ENCODE assay signal across 8 mouse cellular contexts in genomic region chr1:91800348-91800747, GRCm38 (mm10). TPM values are rescaled to one million over a fixed set of nuclear protein-coding genes. Genes with fewer than 3 reads are reported as not detected.
DNase-seq lines count a peak whose midpoint lies in the region; ATAC-seq and TF ChIP-seq lines count a peak whose summit lies in the region.

No protein-coding gene starts in this region.

- peak overlapping the region; percentile 93 for H3K4me2 ChIP-seq in kidney, embryonic 16.5 days (replicated peaks; ENCODE audit: low read depth, low read length)
- peak overlapping the region; percentile 71 for H3K4me2 ChIP-seq in intestine, postnatal 0 days (replicated peaks; ENCODE audit: low read depth)
- H3K4me2 ChIP-seq in neural tube, embryonic 14.5 days (ENCODE audit: low read depth, low read length) = peak overlapping the region; percentile 76; the same call in 1 of the 2 replicates

- no peak for DNase-seq in kidney, adult 8-10 months
- DNase-seq in embryo, embryonic 9.5 days (ENCODE audit: extremely low spot score) = peak; percentile 43
- no peak for DNase-seq in urinary bladder, postnatal 10 days (ENCODE audit: low spot score)
- no peak for DNase-seq in right cerebral cortex, adult 18-20 months
- DNase-seq in lung, postnatal 25 days (ENCODE audit: low spot score) = no peak

- no peak for ATAC-seq in kidney, embryonic 16.5 days (ENCODE audit: low FRiP score, low TSS enrichment)
- ATAC-seq in intestine, postnatal 0 days = no peak
- no peak for ATAC-seq in neural tube, embryonic 14.5 days (ENCODE audit: low read depth)

- H3K9ac ChIP-seq in kidney, embryonic 16.5 days (replicated peaks; ENCODE audit: low read length) = no peak overlapping the region
- no peak overlapping the region for H3K9ac ChIP-seq in intestine, postnatal 0 days (ENCODE audit: low read depth, low read length)
- no peak overlapping the region; the same call in 1 of the 2 replicates for H3K9ac ChIP-seq in neural tube, embryonic 14.5 days (replicated peaks; ENCODE audit: low read depth, low read length)

- no peak for TF ChIP-seq CTCF in intestine, postnatal 0 days (IDR thresholded peaks at IDR 0.05; ENCODE audit: low read depth)

- no peaks in the 10 kb centered on the region for H3K9me3 ChIP-seq in kidney, embryonic 16.5 days (ENCODE audit: low read length)
- H3K9me3 ChIP-seq in intestine, postnatal 0 days (ENCODE audit: control insufficient read depth) = no peaks in the 10 kb centered on the region
- no peaks in the 10 kb centered on the region for H3K9me3 ChIP-seq in neural tube, embryonic 14.5 days (ENCODE audit: control insufficient read depth, low read length)

- H3K27me3 ChIP-seq in kidney, embryonic 16.5 days (ENCODE audit: insufficient read depth, low read length) = peaks cover 64% of the 10 kb centered on the region
- H3K27me3 ChIP-seq in intestine, postnatal 0 days (replicated peaks; ENCODE audit: control insufficient read depth, insufficient read depth, low read length) = peaks cover 41% of the 10 kb centered on the region
- H3K27me3 ChIP-seq in neural tube, embryonic 14.5 days (ENCODE audit: control insufficient read depth, insufficient read depth, low read length) = peaks cover 37% of the 10 kb centered on the region

- H3K36me3 ChIP-seq in kidney, embryonic 16.5 days (ENCODE audit: insufficient read depth, low read length) = no peaks in the 10 kb centered on the region
- H3K36me3 ChIP-seq in intestine, postnatal 0 days (ENCODE audit: control insufficient read depth, insufficient read depth) = no peaks in the 10 kb centered on the region
- H3K36me3 ChIP-seq in neural tube, embryonic 14.5 days (ENCODE audit: control insufficient read depth, insufficient read depth, low read length) = no peaks in the 10 kb centered on the region

- H3K4me3 ChIP-seq in kidney, embryonic 16.5 days (ENCODE audit: low read length) = peak overlapping the region; percentile 60
- H3K4me3 ChIP-seq in intestine, postnatal 0 days (ENCODE audit: low read depth, low read length) = peak overlapping the region; percentile 45
- H3K4me3 ChIP-seq in neural tube, embryonic 14.5 days (ENCODE audit: low read depth, low read length) = no peak overlapping the region

- H3K27ac ChIP-seq in kidney, embryonic 16.5 days (ENCODE audit: low read length) = no peak overlapping the region
- H3K27ac ChIP-seq in intestine, postnatal 0 days (ENCODE audit: low read depth, low read length) = no peak overlapping the region
- no peak overlapping the region for H3K27ac ChIP-seq in neural tube, embryonic 14.5 days (ENCODE audit: low read depth, low read length)

- H3K4me1 ChIP-seq in kidney, embryonic 16.5 days (ENCODE audit: insufficient read depth, low read length) = peaks cover 29% of the 10 kb centered on the region
- H3K4me1 ChIP-seq in intestine, postnatal 0 days (replicated peaks; ENCODE audit: control insufficient read depth, insufficient read depth, low read length) = no peaks in the 10 kb centered on the region
- peaks cover 5% of the 10 kb centered on the region; the same call in 1 of the 2 replicates for H3K4me1 ChIP-seq in neural tube, embryonic 14.5 days (ENCODE audit: control insufficient read depth, insufficient read depth, low read length)

- WGBS in kidney, embryonic 16.5 days = 34% methylated on average over 13 of the region's 13 CpGs
- WGBS in intestine, postnatal 0 days = 46% methylated on average over 13 of the region's 13 CpGs
- 15% methylated on average over 13 of the region's 13 CpGs for WGBS in neural tube, embryonic 14.5 days

RNA-seq across cellular contexts. Expression of gene Twist2, which starts 0.9 kb away (rescaled TPM):
- 8.3 TPM in 2 replicates for polyA plus RNA-seq in kidney, embryonic 16.5 days (2015; fragmentation: Nextera tagmentation; extraction: Ambion mirVana)
- polyA plus RNA-seq in intestine, postnatal 0 days (2015; fragmentation: Nextera tagmentation; extraction: Ambion mirVana) = 2.5 and 2.7 TPM in 2 replicates
- polyA plus RNA-seq in neural tube, embryonic 14.5 days (2014; fragmentation: Nextera tagmentation; extraction: Ambion mirVana) = 1.3 and 1.4 TPM in 2 replicates
